Mouse (Mus musculus) layer of hippocampus, adult 9-11 months (tissue): ENCODE measurements at regions not wholly inside any gene's neighbourhood (a gene's known extent, or its start where the extent isn't known, plus 50 kb on each side); places are given as distances from the start of the nearest gene placed in this dataset.

Experiments used
- DNase-seq: peaks from one replicate; pipeline ENCODE4 v3.0.0; 2022

GRCm38 (mm10) chr12:35231414-35232321 lies 184.7 kb downstream of the Snx13 start:
- DNase-seq = peak; percentile 12

GRCm38 (mm10) chr12:35220429-35220828 lies 173.4 kb downstream of the Snx13 start:
- DNase-seq = no peak

GRCm38 (mm10) chr12:35220002-35220401 lies 173.0 kb downstream of the Snx13 start:
- no peak for DNase-seq

GRCm38 (mm10) chr12:35216725-35217124 lies 169.7 kb downstream of the Snx13 start:
- no peak for DNase-seq

- DNase-seq = no peak
These were observed 162.4 kb downstream of the Snx13 start for GRCm38 (mm10) chr12:35209399-35209798.

DNA sequence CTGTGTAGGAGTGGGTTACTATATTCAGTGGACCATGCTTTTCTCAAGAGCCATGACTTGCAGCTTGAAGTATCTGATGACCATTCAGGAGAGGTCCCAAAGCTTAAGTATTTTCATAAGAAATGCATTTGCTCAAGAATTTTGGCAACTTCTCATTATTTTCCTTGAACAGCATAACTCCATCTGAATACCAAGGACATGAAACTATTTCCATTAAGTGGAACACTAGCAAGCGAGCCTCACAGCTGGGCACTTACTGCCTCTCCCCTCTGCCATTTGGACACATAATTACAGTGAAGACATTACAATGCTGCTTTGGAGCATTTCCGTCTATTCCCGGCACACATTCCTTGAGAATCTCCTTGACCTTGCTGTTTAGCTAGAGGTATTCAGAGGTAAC lies 160.6 kb downstream of the Snx13 start:
- DNase-seq = no peak

- no peak for DNase-seq
These were observed 156.4 kb downstream of the Snx13 start for GRCm38 (mm10) chr12:35203398-35203797.

DNA sequence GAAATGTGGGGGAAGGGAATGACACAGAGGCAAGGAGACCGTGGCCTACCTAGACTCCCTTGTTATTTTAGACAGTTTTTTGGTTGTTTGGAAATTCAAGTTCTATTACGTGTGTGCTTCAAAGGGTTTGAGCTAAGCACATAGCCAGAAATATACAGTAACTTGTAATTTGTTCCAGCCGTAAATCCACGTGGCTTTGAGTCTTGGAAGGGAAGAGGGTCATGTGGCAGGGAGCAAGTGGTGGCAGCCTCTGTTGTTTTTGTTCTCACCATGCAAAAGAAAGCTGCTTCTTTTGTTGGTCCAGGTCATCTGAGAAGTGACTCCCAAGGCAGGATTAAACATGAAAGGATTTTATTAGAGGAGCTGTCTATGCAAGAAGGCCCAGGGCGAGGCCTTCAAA lies 153.1 kb downstream of the Snx13 start:
- no peak for DNase-seq
